Mouse (Mus musculus) layer of hippocampus, adult 2 months (tissue): ENCODE measurements around the gene Pcna. TPM values are rescaled to one million over a fixed set of nuclear protein-coding genes. Genes with fewer than 3 reads are reported as not detected.
A peak's percentile ranks its signal among the peaks of the same experiment; 100 is the strongest.

Experiments
- DNase-seq, 2 experiments: peaks; one replicate each; pipeline ENCODE4 v3.0.0; 2022; ENCODE audit warnings: low spot score in 2 of 2
- H3K27ac ChIP-seq: fragments of 200-600 bp; 2 replicates; pipeline ENCODE4 v1.8.1; 2022
- H3K4me3 ChIP-seq: fragments of 200-600 bp; 2 replicates; pipeline ENCODE4 v1.8.1; 2022; ENCODE audit warnings: mild to moderate bottlenecking
- CTCF ChIP-seq: fragments of 200-600 bp; conservative IDR thresholded peaks from 2 replicates; pipeline ENCODE4 v1.8.1; 2022; ENCODE audit warnings: antibody characterized with exemption, mild to moderate bottlenecking, moderate library complexity
- total RNA-seq, 2 experiments: library from RNA; stranded (reverse); gene quantifications; 2 replicates each; pipeline ENCODE4 v1.2.3; 2021

Pcna gene
- total RNA-seq, 2 experiments from 2014 or later = 47.2 to 51.9 TPM

GRCm38 (mm10) chr2:132270331-132270951 lies 17.3 kb upstream of the Pcna start:
- no peak for TF ChIP-seq CTCF
- peak overlapping the region; percentile 75 for H3K27ac ChIP-seq

DNA sequence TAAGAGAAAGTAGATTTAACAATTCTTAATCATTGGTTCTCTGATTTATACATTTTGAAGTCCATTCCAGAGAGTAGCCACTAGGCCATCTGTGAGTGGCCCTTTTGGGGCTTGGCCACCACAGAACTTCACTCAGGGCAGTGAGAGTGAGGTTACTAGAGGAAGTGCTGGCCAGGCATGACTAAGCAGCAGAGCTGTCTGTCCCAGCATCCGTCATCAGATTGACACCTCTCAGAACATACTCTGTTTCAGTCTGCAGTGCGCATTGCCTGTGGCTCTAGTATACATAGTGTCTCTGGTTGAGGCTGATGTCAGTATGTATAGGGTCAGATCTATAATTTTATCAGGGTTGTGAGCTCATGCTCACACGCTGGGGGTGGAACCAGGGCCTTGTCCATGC lies 16.1 kb upstream of the Pcna start:
- no peak for DNase-seq
- Histone ChIP-seq H3K27ac (peak overlapping the region; percentile 68; the same call in 1 of the 2 replicates), H3K4me3 (no peak overlapping the region)
- TF ChIP-seq CTCF = no peak

More at GRCm38 (mm10) chr2:132270331-132270951, 17.3 kb upstream of the Pcna start:
- peak in 1 of 2 experiments; percentile 24 for DNase-seq
- no peak overlapping the region for H3K4me3 ChIP-seq

DNA sequence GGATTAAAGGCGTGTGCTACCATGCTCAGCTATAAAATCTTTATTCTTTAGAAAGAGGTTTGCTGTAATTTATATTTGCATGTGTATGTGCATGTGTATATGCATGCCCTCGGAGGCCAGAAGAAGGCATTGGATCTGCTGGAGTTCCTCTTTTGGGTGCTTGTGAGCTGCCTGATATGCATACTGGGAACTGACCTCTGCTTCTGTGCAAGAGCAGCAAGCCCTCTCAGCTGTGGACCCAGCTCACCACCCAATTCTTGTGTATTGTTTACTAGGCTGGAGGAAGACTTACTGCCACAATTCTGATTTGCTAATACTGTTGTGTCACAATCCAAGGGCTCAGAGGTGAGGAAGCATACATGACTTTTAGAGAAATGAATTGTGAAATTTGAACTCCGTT lies 13.0 kb upstream of the Pcna start:
- Histone ChIP-seq H3K4me3 (no peak overlapping the region), H3K27ac (no peak overlapping the region)
- no peak for DNase-seq
- no peak for TF ChIP-seq CTCF

GRCm38 (mm10) chr2:132265196-132265595 lies 12.1 kb upstream of the Pcna start:
- Histone ChIP-seq H3K4me3 (no peak overlapping the region), H3K27ac (no peak overlapping the region)
- no peak for DNase-seq
- TF ChIP-seq CTCF = no peak

DNA sequence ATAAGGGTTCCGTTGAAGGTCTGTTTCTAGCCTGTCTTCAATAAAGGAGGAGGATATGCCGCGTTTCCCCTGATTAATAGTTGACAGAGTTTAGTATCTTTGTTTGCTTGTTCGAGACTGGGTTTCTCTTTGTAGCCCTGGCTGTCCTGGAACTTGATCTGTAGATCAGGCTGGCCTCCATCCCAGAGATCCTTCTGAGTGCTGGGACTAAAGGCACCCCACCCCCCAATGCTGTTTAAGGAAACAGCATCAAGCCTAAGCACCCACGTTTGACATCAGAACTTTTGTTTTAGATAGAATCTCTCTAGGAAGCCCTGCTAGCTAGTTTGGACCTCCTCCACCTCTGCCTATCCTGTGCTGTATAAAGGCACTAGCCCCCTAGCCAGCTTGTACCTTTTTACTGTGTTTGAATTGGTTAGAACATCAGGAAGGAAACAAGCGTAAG lies 11.2 kb upstream of the Pcna start:
- H3K27ac ChIP-seq = peak overlapping the region; percentile 96
- DNase-seq = no peak
- no peak for TF ChIP-seq CTCF
- H3K4me3 ChIP-seq = peak overlapping the region; percentile 97

GRCm38 (mm10) chr2:132263421-132264265 lies 10.5 kb upstream of the Pcna start:
- Histone ChIP-seq H3K27ac (peak overlapping the region; percentile 96), H3K4me3 (peak overlapping the region; percentile 97)
- DNase-seq = no peak
- no peak for TF ChIP-seq CTCF

GRCm38 (mm10) chr2:132262879-132263398 lies 9.8 kb upstream of the Pcna start, which contains the start of gene Cds2:
Cds2 (plus strand) TSS chr2:132263148.
- Histone ChIP-seq H3K4me3 (peak within 1 kb of the TSS; percentile 97), H3K27ac (peak within 1 kb of the TSS; percentile 96)
- DNase-seq = peak; percentile 99
- TF ChIP-seq CTCF = peak; percentile 90

- no peak for TF ChIP-seq CTCF
- peak overlapping the region; percentile 43; the same call in 1 of the 2 replicates for H3K27ac ChIP-seq
- no peak for DNase-seq
- no peak overlapping the region for H3K4me3 ChIP-seq
These were observed 9.1 kb upstream of the Pcna start for GRCm38 (mm10) chr2:132262175-132262574.

GRCm38 (mm10) chr2:132260601-132261000 lies 7.5 kb upstream of the Pcna start:
- DNase-seq = no peak
- Histone ChIP-seq H3K4me3 (no peak overlapping the region), H3K27ac (no peak overlapping the region)
- no peak for TF ChIP-seq CTCF

- Histone ChIP-seq H3K27ac (no peak overlapping the region), H3K4me3 (no peak overlapping the region)
- no peak for DNase-seq
- no peak for TF ChIP-seq CTCF
These were observed 4.4 kb upstream of the Pcna start for GRCm38 (mm10) chr2:132257350-132258068.

GRCm38 (mm10) chr2:132253603-132254002 lies 489 bp upstream of the Pcna start:
- TF ChIP-seq CTCF = no peak
- DNase-seq = no peak
- Histone ChIP-seq H3K4me3 (peak overlapping the region; percentile 75), H3K27ac (peak overlapping the region; percentile 88)

DNA sequence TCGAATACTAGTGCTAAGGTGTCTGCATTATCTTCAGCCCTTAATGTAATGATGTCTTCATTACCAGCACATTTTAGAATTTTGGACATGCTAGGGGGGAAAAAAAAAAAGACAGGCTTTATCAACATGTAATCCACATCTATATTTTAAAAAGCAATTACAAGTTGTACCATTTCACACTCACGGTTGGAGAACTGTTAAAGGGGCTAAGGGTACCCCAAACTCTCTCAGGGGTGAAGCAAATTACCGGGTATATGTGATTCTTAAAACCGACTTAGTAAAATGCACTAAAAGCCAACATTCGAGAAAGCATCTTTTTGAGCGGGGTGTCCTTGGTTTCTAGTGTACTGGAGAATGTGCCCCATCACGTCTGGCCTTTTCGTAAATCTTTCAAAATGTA lies 1.2 kb downstream of the Pcna start:
- TF ChIP-seq CTCF = no peak
- no peak for DNase-seq
- Histone ChIP-seq H3K27ac (no peak overlapping the region), H3K4me3 (peak overlapping the region; percentile 75)
